Mouse (Mus musculus): ENCODE measurements around the gene Aqp5.

Gene Aqp5

DNA sequence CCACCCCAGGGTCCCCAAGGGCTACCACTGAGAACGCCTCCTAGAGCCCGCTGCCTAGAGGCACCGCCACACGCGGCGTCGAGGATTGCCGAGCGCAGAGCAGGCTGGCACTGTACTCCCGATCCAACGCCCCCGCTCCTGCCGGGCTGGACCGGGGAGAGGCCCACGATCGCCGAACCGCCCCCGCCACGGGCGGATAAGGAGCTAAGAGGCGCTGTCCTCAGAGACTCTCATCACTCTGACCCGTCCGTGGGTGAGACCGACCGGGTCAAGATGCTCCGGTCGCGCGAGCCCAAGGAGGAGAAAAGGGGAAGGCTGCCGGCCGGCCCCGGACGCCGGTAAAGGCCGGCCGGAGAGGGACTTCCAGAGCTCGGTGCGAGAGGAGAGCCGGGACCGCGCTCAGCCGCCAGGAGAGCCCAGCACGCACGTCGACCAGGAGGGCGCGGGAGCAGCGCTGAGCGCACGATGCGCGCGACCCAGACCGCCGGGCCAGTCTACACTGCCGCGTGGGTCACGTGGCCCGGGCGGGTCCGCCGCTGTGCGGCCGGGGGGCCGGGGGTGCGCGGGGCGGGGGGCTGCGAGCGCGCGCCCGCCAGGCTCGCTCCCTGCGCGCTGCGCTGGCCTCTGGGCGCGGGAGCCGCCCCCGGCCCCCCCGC is at the start of gene Aqp5:
Aqp5 (plus strand) TSS at position 354 of the 656 bp plus-strand sequence.
- DNase-seq (ENCODE audit: low spot score in 2 of 2), result no peak

DNA sequence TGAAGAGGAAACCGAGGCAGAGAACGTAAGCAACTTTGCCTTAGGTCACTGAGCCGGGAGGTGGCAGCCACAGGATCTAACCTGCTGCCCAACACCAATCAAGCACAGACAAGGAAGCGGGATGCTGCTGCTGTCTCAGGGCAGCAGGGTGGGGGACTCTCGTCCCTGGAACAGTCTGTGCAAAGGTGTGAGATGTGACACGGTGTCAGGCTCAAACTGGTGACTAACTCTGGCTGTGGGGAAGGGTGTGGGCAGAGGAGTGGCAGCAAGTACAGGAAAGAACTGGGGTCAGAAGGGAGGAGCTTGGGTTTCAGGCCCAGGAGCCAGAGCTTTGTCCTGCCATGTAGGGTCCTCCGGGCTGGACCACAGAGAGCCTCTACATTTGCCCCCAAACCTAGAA is 46.5 kb upstream of the Aqp5 start:
- no peak for DNase-seq (ENCODE audit: low spot score in 2 of 2)

GRCm38 (mm10) chr15:99546596-99546995 is 44.0 kb upstream of the Aqp5 start:
- DNase-seq (ENCODE audit: low spot score in 2 of 2), result no peak

DNA sequence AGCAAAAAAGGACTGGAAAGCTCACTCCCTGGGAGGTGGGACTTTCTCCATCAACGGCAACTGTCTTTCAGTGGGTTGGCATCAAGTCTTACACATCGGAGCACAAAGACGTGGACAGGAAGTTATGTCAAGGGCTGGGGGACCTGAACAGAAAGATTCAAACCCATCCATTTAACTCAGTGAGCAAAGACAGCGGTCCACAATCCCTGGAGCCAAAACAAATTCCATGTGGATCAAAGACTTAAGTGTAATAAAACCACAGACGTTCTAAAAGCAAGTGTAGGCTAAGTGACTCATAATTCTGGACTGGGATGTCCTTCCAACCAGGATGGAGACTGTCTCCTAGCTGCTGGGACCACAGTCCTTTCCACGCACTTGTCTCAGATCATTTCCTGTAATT is 42.9 kb upstream of the Aqp5 start:
- no peak for DNase-seq (ENCODE audit: low spot score in 2 of 2)

- no peak for DNase-seq (ENCODE audit: low spot score in 2 of 2)
Observed at GRCm38 (mm10) chr15:99549901-99550300, 40.7 kb upstream of the Aqp5 start.

GRCm38 (mm10) chr15:99553767-99554166 is 36.8 kb upstream of the Aqp5 start:
- no peak for DNase-seq (ENCODE audit: low spot score in 2 of 2)

- no peak for DNase-seq (ENCODE audit: low spot score in 2 of 2)
Observed at GRCm38 (mm10) chr15:99558947-99559346, 31.6 kb upstream of the Aqp5 start.

DNA sequence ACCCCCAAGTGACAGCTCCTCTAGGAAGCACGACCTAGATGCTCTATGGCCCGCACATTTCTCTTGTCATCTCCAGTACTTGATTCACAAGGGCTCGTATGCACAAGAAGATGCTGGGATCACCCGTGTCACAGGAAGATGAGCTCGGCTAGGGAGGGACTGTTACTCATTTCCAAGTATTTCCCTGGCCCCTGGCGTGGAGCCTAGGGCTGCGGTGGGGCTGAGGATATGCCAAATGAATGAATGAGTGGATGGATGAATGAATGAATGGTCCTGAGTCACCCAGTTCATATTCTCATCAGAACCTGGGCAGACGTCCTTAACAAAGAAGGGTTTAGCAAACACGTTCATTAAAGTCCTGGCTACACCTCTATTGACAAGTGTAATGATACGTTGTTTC is 30.3 kb upstream of the Aqp5 start:
- DNase-seq (ENCODE audit: low spot score in 2 of 2), result no peak

- no peak for DNase-seq (ENCODE audit: low spot score in 2 of 2)
Observed at GRCm38 (mm10) chr15:99567371-99567770, 23.2 kb upstream of the Aqp5 start.

- no peak for DNase-seq (ENCODE audit: low spot score in 2 of 2)
Observed at GRCm38 (mm10) chr15:99568682-99569081, 21.9 kb upstream of the Aqp5 start.

- DNase-seq (ENCODE audit: low spot score in 2 of 2), result no peak
Observed at GRCm38 (mm10) chr15:99569123-99569522, 21.5 kb upstream of the Aqp5 start.

- peak in 1 of 2 experiments; percentile 17 for DNase-seq (ENCODE audit: low spot score in 2 of 2)
Observed at GRCm38 (mm10) chr15:99578802-99579485, 11.6 kb upstream of the Aqp5 start, which contains the start of gene Aqp2. Aqp2 (plus strand) TSS chr15:99579055.

DNA sequence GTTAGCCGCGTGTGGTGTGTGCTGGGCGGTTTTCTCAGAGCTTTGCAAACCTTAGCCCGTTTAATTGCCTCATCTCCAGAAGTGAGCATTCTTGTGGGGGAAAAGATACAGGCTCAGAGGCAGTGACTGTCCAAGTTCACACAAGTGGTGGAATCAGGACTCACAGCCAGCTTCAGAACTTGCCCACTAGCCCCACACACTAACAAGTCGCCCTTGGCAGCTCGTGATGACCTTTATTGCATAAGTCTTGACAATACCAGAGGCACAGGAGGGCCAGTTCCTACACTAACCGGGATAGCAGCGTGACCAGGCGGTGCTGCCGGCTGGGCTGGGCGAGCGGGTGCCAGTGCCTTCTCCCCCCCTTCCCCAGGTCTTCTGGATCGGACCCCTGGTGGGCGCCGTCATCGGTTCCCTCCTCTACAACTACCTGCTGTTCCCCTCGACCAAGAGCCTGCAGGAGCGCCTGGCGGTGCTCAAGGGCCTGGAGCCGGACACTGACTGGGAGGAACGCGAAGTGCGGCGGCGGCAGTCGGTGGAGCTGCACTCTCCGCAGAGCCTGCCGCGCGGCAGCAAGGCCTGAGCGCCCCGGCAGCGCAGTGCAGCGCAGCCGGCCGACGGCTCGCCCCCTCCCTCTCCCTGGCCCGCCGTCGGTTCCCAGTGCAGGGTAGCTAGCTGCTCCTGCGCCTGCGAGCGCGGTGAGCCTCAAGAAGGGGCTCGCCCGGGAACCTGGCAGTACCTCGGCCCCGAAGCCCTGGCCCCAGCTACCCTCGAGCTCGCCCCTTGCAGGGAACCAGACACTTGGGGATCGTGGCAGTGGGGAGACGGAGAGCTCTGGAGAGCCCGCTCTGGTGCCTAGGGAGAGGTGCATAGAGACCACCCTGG is 6.9 kb upstream of the Aqp5 start:
- no peak for DNase-seq (ENCODE audit: low spot score in 2 of 2)

- DNase-seq (ENCODE audit: low spot score in 2 of 2), result no peak
Observed at GRCm38 (mm10) chr15:99584407-99585202, 6.0 kb upstream of the Aqp5 start.

GRCm38 (mm10) chr15:99585741-99586140 is 4.8 kb upstream of the Aqp5 start:
- no peak for DNase-seq (ENCODE audit: low spot score in 2 of 2)

DNA sequence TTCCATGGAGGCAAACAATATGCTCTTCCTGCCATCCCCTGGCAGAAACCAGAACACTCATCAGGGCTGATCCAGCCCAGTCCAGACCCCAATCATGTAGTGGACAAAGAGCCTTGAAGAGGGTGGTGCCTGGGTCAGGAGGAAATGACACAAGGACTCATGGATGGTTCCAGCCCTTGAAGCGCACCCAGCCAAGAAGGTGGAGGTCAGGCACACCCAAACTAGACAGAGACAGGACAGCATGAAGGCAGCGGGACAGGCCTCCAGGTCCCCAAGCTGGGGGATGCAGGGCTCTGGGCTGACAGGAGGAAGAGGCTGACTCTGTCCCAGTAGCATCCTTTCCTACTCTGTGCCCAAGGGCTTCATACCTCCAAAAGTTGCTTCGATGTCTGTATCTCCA is 4.1 kb upstream of the Aqp5 start:
- DNase-seq (ENCODE audit: low spot score in 2 of 2), result no peak

GRCm38 (mm10) chr15:99589237-99589636 is 1.3 kb upstream of the Aqp5 start:
- DNase-seq (ENCODE audit: low spot score in 2 of 2), result no peak

GRCm38 (mm10) chr15:99589704-99590103 is 878 bp upstream of the Aqp5 start:
- DNase-seq (ENCODE audit: low spot score in 2 of 2), result no peak

- DNase-seq (ENCODE audit: low spot score in 2 of 2), result no peak
Observed at GRCm38 (mm10) chr15:99592177-99592576, 1.6 kb downstream of the Aqp5 start.

GRCm38 (mm10) chr15:99592877-99593276 is 2.3 kb downstream of the Aqp5 start:
- no peak for DNase-seq (ENCODE audit: low spot score in 2 of 2)

DNA sequence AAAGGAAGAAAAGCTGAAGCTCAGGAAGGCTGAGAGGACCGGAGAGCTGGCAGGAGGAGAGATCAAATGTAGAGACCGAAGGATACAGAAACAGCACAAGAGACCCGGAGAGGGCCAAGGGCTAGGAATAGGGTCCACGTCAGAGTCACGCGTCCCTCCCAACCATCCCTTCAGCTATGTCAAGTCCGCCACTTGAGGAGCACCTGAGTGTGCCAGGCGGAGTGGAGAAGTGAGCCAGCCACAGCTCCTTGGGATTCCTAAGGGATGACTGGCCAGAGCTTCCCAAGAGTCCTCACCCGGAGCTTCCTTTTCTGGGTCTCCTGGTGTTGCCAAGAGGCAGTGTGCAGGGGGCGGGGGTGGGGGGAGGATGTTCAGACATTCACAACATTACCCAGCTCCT is 4.4 kb downstream of the Aqp5 start:
- DNase-seq (ENCODE audit: low spot score in 2 of 2), result no peak

Measured in cerebellum, postnatal 4 days (tissue).